Mouse (Mus musculus): ENCODE results near the gene Nfasc. TPM values are rescaled to one million over a fixed set of nuclear protein-coding genes. Genes with fewer than 3 reads are reported as not detected.
A peak's percentile ranks its signal among the peaks of the same experiment; 100 is the strongest.

Nfasc gene
- total RNA-seq, 2 experiments from 2014 or later = 141 to 168 TPM

DNA sequence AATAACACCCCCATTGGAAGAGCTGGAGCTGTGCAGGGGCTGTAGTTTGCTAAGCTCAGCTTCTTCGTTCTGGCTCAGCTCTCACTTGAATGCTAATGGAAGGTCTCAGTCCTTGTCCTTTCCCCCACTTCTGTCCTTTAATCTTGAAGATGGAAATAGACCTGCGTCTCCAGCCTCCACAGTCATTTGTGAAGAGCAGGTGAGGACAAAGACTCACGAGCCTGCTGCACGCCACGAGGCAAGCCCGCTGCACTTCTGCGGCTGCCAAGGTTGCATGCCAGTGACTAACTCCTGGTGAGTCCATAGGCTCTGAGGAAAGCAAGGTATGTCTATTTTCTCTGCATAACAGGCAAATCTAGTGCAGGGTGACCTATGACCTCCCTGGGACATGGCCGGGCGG lies 88.4 kb downstream of the Nfasc start:
- no peak for DNase-seq (ENCODE audit: low spot score in 2 of 2)

DNA sequence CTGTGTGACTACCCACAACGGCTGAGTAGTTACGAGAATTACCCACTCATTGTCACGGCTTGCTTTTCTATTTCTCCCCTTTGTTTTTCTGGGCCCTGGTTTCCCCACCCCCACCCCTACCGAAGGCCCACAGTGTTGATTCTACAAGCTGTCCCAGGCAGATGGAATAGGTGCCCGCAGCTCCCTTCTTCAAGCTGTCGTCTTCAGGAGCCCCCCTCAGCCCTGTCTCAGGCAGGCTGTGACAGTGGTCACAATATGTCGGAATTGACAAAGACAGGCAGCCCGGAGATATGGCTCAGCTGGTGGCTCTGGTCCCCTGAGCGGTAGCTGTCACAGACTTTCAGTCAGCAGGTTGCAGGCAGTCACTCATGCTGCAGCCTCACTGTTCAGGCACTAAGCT lies 90.9 kb downstream of the Nfasc start:
- DNase-seq (ENCODE audit: low spot score in 2 of 2) = peak in 1 of 2 experiments; percentile 22

DNA sequence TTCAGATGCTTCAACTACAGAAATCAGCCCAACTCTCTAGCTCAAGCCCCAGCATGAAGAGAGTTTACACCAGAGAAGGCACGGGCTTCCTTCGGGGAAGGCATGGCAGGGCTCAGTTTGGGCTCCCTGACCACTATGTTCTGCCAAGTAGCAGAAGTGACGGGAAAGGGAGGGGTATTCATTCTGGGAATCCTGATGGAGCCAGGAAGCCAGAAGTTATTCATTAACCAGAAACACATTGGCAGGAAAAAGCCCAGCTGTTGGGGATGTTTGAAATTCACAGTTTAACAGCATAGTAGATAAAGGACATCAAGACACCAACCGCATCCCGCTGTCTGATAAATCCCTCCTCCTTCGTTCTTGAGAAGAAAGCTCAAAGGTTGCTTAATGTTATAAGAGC lies 93.6 kb downstream of the Nfasc start:
- no peak for DNase-seq (ENCODE audit: low spot score in 2 of 2)

DNA sequence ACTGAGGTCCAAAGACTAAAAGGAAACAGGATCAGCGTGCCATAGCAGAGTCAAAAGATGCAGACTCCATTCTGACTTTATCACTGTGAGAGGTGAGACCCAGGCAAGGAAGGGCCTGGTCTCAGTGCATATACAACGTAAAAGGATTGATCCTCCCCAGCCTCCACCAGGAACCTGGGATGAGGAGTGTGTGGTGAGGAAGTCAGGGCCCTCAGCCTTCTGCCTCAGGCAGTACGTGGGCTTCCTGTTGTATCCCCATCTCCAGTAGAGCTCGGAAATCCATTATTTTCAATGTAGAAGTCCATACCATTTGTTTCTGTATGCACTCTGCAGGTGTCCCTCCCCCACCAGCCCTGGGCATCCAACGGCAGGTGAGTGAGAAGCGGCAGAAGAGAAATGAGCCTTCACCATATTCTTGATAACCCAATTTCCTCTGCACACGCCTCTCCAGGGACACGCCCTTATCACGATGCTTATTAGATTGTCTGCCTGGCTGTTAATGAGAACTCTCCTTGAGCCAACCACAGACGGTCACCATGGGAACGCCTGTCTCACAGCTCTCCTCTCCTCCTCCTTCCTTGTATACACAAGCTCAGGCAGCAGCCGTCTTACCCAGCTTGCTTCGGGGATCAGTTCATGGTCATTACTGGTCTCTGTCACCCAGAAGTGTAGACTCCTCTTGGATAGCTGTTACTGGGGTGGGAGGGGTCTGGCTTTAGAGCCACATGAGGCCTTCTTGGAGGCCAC lies 100.4 kb downstream of the Nfasc start:
- DNase-seq (ENCODE audit: low spot score in 2 of 2) = peak in 1 of 2 experiments; percentile 23

DNA sequence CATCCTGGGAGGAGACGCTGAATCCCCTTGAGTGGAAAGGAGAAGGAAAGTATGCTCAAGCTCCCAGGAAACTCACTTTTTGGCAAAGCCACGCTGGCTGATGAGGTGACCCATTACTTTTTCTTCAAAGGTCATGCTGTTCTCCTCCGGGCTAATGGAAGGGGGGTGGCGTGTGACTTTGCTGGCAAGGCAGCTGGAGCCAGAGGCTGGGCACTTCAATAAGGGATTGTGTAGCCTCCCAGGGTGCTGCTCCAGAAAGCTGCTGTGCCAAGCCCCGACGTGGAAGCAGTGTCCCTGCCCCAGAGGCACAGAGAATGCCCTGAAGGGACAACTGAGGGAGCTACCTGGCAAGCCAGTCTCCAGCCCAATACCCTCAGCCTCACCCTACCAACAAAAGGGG lies 101.3 kb downstream of the Nfasc start:
- peak; percentile 39 to 60 for DNase-seq (ENCODE audit: low spot score in 2 of 2)

DNA sequence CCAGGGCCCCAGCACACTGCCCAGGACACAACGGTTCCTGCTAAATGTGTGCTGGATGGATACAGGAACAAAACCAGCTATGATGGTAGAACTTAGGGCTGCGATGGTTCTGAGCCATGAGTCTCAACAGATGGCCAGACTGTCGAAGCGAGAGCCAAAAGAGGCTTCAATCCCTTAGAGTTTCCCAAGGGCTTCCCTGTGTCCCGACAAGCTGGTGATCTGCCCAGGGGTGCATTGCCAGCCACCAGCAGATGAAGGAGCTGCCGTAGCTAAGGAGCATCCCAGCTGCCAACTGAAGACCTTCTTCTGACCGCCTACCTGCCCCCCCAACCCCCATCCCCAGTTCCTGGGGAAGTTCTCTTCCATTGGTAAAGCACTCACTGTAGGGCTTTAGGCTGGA lies 104.3 kb downstream of the Nfasc start:
- no peak for DNase-seq (ENCODE audit: low spot score in 2 of 2)

DNA sequence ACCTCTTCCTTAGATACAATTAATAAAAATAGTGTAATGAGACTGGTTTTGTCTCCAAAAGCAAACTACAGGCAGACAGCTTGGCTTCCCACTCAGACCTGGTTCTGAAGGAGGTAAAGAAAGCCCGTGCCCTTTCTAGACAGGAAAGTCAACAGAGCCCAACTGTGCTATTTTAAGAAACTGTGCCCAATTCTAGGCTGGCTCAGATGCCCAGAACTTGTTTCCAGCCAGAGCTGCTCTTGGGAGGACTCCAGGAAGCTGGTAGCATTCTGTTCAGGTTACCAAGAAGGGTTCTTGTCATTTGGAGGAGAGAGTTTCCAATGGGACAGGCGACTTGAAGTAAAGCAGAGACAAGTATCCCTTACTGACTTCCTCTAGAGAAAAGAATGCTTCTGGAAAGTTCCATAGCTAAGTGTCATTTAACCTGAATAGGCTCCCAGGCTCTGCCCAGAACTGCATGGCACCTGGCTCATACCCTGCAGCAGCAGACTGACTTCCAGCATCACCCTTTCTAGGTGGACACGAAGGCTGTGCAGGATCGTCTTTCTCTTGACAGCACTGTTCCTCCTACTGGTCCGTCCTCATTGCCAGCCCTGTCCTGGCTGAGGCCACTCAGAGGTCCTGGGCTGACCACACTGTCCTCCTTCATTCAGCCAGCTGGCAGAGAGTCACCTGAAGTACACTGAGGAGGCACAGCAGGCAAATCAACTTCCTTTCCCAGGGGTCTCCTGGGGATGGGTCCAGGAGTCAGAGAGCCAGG lies 111.8 kb downstream of the Nfasc start:
- DNase-seq (ENCODE audit: low spot score in 2 of 2) = peak in 1 of 2 experiments; percentile 57

DNA sequence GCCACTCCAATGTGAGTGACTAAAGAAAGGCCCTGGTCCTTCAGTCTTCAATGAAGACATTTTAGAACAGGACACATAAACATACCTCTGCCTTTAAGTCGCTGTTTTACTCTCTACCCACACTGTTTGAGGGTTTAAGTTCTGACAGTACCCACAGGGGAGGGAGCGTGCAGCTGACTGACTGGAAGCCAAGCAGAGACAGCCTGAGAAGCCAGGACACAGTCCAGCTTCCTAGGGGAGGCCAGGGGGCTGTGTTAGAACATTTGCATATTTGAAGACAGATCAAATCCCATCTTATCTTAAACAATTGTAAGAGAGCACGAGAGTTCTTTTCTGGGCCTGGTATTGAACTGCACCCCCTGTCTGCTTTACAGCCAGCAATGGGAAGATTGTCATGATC lies 113.0 kb downstream of the Nfasc start:
- no peak for DNase-seq (ENCODE audit: low spot score in 2 of 2)

DNA sequence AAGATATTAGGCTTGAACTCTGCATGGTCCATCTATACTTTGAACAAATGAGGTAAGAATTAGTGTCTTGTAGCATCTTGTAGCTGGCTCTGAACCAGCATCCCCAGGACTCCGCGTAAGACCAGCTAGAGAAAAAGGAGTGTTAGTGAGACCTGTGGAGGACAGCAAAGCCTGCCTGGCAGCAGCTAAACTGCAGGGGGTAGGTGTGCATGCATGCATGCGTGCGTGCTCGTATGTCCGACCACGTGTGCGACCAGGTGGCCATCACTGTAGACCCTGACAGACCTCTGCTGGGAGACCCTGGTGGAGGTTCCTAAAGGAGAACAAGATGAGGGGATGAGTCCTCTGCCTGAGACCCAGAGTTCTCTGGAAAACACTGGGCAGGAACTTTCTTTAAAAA lies 113.4 kb downstream of the Nfasc start:
- DNase-seq (ENCODE audit: low spot score in 2 of 2) = no peak

DNA sequence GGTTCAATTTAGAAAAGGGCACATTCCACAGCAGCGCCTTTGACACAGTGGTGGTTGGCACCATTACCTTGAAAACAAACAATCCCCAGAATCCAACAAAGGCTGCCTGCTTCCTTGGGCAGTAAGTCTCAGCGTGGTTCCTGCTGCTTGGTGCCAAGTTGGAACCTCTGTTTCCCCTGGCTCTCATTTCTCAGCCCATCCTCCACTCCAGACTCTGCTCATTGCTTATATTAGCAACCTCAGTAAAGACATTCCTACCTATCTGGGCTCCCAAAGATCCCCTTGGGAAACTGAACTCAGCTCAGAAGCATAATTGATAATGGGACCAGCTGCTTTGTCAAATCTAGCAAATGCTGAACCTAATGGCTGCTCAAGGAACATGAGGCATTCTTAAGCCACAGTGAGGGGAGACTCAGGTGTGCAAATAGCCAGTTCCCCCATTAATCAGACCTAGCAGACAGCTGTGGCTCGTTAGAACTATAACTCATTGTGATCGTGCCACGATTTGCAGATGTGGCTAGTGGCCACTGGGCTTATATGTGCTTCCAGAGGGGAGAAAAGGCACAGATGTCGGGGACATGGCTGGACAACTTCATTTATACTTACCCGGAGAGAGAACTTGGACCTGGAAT lies 115.4 kb downstream of the Nfasc start:
- DNase-seq (ENCODE audit: low spot score in 2 of 2) = no peak

DNA sequence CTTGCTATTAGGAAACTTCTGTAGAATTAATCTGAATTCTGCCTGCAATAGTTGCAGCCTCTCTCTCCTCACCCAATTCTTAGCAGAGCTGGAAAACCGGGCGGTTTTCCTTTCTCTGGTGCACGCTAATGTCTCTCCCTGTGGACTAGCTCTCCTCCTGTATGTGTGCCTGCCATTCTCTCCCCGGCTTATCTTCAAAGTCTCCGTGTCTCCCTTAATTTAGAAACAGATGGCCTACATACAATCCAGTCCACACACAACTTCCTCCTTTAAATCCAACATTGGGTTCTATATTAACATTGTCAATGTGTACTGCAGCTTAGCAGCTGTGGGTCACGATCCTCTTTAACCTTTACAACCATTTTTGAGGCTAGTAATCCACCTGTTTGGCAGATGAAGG lies 116.6 kb downstream of the Nfasc start:
- no peak for DNase-seq (ENCODE audit: low spot score in 2 of 2)

DNA sequence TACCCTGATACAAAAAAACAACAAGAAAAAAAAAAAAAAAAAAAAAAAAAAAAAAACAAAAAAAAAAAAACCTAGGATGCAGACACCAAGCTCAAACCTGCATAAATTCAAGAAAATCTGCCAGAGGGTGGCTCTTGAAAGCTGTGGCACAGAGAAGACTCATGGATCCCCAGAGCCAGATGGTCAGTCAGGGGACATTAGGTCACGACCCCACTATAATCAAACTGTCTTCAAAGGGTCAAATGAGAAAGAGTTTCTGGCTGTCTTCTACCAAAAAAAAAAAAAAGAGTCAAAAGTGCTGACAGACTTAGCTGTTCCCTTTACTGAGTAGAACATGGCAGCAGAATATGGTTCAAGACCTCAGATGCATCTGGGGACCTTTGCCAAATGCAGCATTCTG lies 117.1 kb downstream of the Nfasc start:
- no peak for DNase-seq (ENCODE audit: low spot score in 2 of 2)

DNA sequence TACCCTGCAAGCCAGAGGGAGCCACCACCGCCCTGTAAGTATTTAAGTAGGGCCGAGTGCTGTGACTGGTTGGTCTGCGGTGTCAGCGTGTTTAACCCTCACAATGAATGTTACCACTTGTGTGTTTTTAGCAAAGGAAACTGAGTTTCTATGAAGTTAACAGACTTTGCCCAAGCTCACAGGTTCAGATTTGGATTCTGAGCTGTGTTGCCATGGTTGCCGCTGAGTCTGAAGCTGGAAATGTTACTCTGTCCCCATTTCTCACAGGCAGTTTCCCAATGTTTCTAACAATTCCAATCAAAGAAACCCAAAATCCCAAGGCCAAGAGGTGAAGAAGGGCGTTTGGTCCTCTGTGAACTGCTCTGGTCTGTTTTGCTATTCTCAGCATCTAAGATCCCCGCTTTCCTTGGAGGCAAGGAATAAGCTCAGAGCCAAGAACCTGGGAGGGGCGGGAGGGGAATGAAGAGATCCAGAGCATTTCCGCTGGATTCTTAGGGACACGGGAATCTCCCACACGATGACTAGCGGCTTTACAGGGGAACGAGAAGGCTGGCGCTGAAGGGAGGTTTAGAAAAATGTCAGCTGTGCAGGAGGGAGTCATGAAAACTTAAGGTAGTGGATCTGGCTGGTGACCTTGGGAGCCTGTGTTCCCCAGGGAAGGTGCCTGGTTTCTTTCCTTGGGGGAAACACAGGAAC lies 117.8 kb downstream of the Nfasc start:
- no peak for DNase-seq (ENCODE audit: low spot score in 2 of 2)

DNA sequence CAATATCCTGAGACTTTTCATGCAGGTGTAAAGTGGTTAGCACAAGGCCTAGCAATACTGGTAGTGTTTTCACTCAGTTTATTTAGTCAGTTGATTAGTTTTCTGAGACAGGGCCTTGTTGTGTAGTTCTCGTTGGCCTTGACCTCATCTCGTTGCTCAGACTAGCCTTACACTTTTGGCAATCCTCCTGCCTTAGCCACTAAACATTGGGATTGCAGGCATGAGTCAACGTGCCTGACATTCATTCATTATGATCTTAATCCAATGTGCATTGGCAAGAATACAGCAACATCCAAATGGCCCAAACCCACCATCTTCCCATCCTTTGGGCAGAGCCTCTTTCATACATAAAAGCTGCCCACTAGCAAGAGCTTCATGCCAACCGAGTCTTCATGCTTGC lies 129.5 kb downstream of the Nfasc start:
- no peak for DNase-seq (ENCODE audit: low spot score in 2 of 2)

DNA sequence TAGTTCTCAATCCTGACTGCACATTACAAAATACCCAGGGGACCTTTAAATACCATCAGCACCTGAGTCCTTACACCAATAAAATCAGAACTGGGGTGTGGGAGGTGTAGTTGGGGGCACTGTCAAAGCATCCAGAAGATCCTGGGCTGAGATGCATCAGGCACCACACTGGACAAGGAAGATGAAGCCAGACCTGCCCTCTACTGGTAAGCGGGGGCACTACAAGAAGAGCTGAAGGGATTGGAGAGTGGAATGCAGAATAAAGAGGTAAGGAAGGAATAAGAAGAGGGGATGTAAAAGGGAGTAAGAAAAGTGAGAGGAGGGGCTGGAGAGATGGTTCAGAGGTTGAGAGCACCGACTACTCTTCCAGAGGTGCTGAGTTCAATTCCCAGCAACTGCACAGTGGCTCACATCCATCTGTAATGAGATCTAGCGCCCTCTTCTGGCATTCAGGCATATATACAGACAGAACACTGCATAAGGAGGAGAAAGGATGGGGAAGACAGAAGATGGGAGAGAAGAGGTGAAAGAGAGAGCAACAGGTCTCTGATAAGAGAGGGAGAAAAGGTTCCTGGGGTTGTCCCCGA lies 132.5 kb downstream of the Nfasc start:
- DNase-seq (ENCODE audit: low spot score in 2 of 2) = peak; percentile 81 to 82

DNA sequence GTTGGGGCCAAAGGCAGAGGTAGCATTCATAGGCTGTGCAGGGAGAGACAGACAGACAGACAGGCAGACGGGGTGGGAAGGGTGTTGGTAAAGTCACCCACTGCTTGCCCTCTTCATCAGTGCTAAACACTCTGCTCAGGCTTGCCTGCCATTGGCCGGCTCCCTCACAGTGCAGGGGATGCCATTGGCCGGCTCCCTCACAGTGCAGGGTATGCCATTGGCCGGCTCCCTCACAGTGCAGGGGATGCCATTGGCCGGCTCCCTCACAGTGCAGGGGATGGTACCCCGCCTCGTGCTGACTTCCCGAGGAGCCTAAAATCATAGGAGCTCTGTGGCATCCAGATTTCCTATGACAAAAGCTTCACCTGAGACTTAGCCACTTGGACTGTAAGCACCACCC lies 139.4 kb downstream of the Nfasc start:
- DNase-seq (ENCODE audit: low spot score in 2 of 2) = no peak

DNA sequence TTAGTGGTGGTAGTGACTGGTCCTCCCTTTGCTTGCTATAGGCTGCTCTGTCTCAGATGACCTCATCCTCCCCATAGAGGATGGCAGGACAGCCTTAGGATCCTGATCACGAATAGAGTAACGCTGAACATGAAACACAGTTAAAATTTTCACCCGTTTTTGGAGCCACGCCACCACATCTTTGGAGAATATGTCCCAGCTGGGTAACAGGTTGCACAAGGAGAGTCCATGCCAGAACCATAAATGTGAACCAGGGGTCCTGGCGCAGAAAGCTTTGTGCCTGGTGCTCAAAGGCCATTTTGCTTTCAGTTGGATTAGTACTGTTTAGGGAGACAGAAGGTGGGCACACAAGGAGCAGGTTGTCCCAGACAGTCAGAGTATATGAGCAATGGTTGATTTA lies 143.6 kb downstream of the Nfasc start:
- peak; percentile 54 to 57 for DNase-seq (ENCODE audit: low spot score in 2 of 2)

DNA sequence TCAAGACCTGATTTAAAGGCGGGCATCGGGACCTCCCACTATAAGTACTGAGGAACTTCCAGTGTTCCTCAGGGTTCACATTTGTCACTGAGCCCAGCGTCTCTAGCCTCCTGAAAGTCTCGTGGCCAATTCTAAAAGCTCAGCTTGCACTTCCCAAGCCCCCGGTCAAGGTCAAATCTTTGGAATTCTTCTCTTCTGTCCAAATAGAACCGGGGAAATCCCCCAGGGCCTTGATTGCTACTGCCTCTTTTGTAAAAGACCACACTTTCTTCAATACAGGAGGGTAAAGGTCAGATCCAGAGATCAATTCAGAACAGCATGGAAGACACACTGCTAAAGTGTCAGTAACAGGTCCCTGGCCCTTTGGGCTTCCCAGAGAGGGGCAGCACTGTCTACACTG lies 145.9 kb downstream of the Nfasc start:
- no peak for DNase-seq (ENCODE audit: low spot score in 2 of 2)

DNA sequence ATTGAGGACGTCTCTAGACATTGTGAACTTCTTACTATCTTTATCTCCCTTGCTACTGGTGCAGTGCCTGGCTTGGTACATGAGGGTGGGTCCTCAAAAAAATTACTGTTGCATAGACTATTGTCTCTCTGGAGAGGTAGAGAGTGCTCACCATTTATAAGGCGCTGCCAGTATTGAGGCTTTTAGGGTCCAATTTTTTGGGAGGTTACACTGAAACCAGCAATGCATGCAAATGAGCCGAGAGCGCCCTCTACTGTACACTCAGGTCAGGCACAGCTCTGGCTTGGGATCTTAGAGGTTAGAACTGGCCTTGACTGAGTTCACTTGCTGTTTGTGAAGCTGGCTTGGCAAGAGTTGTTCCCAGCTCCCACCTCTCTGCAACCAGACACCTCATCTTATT lies 147.0 kb downstream of the Nfasc start:
- DNase-seq (ENCODE audit: low spot score in 2 of 2) = peak; percentile 84 to 86

DNA sequence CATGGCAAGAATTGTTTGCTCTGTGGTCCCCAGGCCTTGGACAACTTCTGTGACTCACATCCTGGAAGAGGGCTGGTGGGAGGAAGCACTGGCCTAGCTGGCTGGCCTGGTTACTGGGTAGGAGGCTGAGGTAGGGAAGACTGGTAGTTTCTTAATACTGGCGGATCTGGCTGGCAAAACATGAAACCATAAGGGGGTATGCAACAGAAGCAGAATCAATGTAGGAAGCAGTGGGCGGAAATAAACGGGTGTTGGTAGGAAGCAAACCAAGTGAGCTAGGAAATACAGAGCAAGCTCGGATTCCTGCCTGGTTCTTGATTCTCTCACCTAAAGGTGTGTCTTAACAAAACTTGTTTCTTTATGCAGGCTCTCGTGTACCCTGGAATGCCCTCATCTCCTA lies 149.5 kb downstream of the Nfasc start:
- DNase-seq (ENCODE audit: low spot score in 2 of 2) = peak in 1 of 2 experiments; percentile 36

DNA sequence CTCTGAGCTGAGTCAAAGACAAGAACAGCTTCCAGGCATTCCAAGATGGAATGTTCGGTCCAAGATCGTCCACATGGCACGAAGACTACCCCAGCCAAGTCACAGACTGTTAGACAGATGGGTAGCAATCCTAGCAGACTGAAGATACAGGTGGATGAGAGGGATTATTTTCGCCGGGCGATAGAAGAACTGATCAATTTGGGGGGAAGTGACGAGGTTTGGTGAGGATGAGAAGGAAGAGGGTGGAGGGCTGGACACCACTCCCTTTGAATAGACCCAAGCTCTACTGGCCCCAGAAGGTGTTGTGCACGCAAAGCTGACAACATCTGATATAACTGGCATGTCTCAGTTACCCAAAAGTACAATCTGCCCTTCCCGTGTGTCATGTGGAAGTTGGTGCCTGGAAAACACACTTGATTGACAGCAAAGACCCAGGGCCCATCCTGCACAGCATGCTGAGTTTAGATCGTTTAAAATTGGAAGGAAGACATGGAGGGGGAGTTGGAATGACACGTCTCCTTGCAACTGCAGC lies 150.1 kb downstream of the Nfasc start:
- peak in 1 of 2 experiments; percentile 48 for DNase-seq (ENCODE audit: low spot score in 2 of 2)
